Mouse (Mus musculus) CD4-positive helper T cell, adult 2 months (primary cell): ENCODE results near the gene Ikbip.

Experiments
- DNase-seq: peaks from one replicate; pipeline ENCODE4 v3.0.0-alpha.2; 2012; ENCODE audit warnings: low read depth, missing footprints, low spot score

The Ikbip gene

DNA sequence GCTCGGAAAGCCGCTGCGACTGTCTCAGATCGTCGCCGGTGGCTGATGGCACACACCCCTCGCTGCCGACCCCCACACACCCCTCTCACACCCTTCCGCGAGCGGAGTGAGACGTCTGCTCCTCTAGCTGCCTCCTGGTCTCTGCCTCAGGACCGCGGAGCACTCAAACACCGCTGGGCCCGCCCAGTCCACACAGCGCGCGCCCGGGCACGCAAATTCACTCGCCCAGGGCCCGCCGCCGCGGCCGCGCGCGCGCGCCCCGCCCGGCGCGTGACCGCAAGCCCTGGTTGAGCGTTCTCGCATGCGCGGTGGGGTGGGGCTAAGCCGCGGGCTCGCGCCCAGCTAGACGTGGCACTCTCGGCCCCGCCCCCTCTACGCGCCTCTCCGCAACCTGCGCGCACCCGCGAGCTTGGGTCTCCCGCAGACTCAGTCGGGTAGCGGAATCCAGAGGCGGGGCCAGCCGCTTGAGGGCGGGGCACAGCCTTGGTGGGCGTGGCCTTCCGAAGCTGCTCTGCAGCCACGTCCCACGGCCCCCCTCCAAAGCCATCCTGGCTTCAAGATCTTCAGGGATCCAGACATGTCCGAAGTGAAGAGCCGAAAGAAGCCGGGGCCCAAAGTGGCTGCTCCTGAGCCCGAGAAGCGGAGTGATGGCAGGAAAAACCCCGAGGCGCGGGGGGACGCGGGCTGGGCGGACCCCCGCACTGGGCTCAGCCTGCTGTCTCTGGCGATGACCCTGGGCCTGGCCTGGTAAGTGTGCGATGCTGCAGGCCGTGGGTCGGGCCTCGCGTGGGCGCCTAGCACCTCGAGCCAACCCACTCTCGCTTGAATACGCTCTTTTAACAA is at the start of gene Ikbip, which contains the start of gene Apaf1:
Gene Ikbip, plus strand, starts transcription at position 391 of the 843 bp plus-strand sequence.
Gene Apaf1, minus strand, starts transcription at position 221 of the 843 bp plus-strand sequence.
- peak; percentile 99 for DNase-seq

DNA sequence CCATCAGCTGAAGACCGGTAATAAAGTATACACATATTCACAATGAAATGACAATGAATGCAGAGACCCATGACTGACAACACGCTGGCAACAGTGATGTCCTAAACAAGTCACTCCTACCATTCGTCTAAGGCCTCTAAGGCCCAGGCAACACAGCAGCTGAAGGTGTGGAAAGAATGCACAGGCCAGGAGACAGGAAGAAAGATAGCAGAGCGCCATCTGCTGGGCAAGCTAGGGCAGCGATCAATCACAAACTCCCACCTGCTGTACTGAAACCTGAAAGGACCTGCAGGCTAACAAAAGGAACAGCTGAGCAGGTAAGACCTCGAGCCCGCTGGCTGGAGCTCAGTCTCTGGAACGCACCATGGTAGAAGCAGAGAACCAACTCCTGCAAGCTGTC is 48.8 kb upstream of the Ikbip start:
- DNase-seq: peak; percentile 57

DNA sequence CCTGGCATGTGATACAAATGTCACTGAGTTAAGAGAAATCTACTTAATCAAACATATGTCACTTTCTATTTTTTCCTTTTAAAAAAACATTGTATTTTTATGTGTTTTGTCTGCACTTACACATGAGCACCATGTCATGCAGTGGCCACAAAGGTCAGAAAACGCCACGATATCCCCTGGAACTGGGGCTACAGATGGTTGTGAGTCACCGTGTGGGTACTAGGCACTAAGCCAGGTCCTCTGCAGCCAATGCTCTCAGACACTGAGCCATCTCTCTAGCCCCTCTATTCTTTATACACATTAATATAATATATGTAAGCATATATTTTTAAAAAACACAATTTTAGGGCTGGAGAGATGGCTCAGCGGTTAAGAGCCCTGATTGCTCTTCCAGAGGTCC is 33.0 kb upstream of the Ikbip start:
- DNase-seq: no peak

DNA sequence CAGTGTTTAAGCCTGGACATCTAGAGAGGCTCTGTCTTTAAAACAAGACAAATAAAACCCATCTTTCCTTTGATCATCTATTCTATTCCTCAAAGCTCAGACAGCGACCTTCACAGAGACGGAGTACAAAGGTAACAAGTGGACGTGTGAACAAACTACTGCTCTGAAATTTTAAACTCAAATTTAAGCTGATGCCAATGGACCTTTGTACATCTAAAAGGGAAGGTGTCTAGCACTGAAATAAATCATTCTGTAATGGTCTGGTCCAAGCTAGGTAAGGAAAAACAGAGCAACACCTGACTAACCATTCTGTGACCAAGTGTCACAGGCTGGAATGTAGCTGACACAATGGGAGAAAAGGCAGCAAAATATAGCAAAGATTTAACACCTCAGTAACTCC is 31.6 kb upstream of the Ikbip start:
- DNase-seq: no peak

DNA sequence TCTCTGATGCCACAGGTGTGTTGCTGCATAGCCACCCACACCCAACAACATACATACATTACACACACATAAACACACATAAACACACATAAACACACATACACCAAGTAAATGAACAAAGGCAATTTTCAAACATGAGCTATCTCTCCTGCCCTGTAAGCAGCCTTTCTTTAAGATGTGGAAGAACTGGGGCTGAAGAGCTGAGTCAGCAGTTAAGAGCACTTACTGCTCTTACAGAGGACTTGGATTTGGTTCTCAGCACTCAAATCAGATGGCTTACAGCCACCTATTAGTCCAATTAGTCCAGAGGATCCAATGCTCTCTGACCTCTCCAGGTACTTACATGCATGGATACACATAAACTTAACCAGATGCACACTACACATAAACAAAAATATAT is 30.0 kb upstream of the Ikbip start:
- no peak for DNase-seq

DNA sequence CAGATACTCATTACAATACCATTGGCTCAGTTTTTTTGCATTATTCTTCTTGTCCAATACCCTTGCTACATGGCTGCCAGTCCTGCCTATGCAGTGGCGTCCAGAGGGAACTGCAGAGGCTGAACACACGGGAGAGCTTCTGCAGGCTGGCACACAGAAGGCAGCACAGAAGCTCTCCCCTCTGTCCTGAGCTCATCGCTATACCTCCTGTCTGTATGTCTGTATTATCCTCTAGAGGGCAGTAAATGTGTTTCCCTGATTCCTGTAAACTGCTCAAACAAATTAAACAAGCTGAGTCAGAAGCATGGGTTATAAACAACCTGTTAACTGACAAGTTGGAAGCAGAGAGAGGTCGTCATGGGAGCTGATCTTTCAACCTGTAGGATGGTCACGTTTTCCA is 22.0 kb upstream of the Ikbip start:
- peak; percentile 15 for DNase-seq

DNA sequence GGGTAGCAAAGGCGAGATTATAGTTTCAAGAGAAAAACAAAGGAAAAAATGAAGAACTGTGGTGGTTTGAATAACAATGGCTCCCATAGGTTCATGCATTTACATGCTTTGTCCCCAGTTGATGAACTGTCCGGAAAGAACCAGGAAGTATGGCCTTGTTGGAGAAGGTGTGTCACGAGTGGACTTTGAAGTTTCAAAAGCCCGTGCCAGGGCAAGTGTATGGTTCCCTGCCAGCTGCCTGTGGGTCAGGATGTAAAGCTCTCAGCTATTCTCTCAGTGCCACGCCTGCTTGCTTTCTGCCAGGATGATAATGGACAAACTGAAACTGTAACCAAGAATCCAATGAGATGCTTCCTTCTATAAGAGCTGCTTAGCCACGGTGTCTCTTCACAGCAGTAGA is 20.4 kb upstream of the Ikbip start:
- no peak for DNase-seq

DNA sequence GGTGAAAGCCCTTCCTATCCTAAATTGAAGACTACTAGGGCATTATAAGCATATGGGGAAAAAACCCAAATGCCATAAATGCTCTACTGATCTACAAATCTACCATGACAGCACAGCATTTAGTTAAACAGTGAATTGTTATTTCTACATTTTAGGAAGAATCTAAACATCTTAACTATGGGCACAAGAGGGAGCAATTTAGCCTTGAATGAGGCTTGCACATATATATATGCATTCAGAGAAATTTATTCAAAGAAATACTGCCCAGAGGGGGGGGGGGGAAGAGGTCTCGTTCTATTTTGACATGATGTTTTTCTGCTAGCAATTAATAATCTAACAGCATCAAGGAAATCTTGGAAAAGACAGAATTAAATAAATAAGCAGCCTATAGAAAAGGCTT is 11.0 kb upstream of the Ikbip start:
- DNase-seq: peak; percentile 57

DNA sequence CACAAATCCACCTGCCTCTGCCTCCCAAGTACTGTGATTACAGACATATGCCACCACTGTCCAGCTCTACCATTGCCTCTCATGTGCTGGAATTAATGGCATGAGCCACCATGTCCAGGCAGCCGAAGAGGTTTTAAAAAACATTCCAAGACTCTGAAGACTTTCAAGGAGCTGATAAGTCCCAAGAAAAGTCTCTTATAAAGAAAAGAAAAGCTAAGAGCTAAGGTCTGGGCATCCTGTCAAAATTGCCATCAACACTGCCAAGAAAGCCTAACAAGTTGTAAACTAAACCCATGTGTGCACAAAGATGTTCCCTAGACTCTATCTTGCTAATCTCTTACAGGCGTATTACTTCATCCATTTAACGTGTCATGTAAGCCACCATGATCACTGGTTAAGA is 9.4 kb upstream of the Ikbip start:
- no peak for DNase-seq

DNA sequence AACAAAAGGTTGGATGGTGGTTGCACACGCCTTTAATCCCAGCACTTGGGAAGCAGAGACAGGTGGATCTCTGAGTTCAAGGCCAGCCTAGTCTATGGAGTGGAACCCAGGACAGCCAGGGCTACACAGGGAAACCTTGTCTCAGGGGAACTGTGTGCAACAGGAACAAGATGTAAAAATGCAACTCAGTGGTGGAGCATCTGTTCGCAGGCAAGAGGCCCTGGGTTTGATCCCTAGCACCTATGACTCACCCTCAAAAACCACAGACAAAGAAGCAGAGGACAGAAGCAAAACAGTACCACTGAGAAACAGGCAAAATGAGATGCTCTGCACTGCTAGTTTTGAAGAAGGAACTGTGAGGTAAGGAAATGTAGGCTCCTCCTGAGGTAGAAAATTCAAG is 6.1 kb upstream of the Ikbip start:
- DNase-seq: peak; percentile 14

DNA sequence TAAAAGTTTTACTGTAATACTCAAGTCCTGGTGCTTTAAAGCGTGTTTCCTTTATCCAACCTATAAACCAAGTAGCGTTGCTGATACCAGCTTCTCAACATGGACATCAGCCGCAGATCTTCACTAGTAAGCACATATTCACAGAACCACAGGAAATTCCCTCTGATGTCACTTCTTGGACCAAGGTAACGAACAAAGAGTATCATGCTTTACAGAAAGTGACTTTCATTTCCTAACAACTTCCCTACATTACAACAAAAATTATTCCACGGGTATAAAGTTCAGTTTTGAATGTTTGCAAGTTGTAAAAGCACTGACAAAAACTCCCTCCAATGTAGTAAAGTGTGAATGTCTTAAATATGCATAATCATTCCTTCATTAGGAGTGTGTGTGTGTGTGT is 2.2 kb upstream of the Ikbip start:
- DNase-seq: peak; percentile 37

DNA sequence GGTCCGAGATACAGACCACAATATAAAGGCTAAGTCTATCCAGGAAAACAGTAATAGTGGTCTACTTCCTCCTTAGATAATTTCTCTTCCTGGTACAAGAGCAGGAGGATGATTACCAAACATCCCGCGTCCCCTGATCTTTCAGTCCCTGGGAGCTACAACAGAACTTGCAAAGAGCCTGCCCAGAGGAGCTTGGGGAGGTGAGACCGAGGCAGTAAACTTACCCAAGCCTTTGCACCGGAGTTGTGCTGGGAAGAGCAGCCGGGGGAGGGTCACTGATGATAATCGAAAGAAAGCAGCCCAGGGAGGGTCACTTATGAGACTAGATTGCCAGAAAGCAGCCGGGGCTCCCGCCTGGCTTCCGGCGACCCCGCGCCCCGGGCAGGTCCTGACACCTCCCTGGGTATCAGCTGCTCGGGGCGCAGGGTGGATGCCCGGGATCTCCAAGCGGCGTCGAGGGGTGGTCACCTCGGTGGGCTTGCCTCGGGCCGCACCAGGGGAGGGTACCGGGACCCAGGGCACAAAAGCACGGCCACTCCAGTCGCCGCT is 707 bp upstream of the Ikbip start:
- DNase-seq: no peak

DNA sequence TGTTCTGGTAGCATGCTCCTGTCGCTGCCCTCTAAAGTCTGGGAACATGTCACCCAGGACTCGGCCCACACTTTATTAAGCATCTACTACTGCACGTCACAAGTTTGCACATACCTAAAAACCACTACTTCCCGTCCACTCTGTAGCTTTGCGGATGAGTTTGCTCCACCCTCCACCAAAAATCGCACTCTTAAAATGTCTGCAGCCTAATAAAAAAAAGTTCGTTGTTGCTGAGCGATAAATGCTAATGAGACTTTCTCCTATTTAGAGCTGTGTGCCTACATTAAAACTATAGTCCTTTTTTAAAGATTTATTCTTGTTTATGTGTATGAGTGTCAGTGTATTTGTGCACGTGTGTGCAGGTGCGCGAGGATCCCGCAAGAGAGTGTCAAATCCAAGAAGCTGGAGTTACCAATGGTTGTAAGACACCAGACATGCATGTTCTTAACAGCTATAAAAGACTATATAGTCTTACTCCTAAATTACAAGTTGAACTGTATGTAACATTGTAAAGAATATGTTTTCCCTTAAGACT is 720 bp downstream of the Ikbip start:
- DNase-seq: no peak

DNA sequence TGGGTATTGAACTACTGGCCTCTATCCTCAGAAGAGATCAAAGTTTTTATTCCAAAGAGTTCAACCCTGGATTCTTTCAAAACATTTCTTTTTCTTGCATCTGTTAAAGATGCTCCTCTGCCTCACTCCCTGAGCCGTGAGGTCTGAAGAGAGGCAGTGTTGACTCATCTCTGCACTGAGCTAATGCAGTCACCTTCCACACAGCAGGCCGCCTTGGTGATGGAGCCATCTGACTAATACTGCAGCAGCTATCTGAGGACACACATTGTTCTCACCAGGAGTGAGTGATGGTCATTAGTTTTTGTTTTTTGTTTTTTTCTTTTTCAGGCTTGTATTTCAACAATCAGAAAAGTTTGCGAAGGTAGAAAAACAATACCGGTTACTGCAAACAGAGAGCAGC is 10.1 kb downstream of the Ikbip start:
- no peak for DNase-seq

DNA sequence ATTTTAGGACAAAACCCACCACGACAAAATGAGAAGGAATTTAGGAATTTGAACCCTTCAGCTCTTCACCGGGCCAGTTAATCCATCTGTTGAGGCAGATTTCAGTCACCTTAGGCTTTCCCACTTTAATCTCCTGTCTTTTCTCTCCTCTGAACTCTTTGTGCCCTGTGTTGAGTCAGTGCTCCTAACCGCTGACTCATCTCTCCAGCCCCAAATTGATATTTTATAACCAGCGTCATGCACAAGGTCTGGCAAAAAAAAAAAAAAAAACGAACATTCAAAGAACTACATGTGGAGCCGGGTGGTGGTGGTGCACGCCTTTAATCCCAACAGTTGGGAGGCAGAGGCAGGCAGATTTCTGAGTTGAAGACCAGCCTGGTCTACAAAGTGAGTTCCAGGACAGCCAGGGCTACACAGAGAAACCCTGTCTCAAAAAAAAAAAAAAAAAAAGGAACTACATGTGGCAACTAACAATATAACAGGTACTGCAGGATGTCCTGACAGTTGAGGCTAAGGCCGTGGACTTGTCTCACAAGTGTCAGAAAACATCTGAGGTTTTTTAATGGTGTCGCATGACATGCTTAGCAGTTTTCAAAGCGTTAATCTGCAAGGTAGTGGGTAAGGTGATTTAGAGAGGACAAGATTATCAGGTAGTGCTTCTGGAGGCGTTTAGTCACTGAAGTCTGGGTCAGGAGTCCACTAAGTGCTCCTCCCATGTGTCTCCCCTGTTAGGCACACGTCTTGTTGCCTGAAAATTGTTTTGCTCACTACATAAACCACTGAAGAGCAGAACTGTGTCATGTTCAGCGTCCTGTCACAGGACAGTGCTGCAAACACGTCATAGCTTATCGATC is 11.7 kb downstream of the Ikbip start:
- no peak for DNase-seq

DNA sequence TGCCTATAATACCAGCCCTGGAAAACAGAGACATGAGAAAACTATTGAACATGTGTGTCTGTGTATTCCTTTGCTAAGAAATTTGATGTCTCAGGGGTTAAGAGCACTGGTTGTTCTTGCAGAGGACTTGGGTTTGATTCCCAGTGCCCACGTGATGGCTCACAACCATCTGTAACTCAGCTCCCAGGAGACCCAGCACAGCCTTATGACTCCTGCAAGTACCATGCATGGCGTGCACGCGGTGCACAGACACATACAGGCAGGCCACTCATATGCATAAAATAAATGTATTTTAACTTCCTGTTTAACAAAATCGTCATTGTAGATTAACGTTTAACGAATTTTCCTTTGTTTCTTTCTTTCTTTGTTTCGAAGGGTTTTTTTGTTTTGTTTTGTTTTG is 15.3 kb downstream of the Ikbip start:
- DNase-seq: no peak

DNA sequence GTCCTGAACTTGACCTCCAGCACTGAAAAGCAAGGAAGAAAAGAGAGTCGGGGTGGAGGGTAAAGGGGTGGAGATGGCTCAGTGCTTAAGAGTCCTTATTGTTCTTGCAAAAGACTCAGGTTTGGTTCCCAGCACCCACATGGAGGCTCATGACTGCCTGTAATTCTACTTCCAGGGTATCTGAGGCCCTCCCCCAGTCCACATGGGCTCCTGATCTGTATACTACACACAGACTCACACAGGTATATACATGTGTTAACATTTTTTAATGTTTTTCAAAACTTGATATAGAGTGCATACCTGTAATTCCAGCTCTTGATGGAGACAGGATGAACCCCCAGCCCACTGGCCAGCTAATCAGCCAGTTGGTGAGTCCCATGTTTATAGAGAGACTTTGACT is 17.4 kb downstream of the Ikbip start:
- DNase-seq: no peak

DNA sequence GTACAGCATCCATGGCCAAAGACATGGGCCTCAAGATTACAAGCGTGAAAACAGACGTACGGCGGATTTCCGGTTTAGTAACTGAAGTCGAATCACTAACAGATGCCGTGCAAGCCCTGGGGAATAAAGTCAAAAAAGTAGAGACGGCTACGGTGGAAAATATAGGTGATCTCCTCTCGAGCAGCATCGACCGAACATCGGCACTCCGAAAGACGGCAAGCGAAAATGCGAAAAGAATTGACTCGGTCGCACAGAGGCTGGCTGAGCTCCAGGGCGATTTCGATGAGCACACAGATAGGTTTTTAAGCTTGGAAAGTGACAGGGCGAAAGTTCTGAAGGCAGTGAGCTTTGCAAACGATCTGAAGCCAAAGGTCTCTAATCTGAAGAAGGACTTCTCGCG is 19.2 kb downstream of the Ikbip start:
- DNase-seq: no peak

DNA sequence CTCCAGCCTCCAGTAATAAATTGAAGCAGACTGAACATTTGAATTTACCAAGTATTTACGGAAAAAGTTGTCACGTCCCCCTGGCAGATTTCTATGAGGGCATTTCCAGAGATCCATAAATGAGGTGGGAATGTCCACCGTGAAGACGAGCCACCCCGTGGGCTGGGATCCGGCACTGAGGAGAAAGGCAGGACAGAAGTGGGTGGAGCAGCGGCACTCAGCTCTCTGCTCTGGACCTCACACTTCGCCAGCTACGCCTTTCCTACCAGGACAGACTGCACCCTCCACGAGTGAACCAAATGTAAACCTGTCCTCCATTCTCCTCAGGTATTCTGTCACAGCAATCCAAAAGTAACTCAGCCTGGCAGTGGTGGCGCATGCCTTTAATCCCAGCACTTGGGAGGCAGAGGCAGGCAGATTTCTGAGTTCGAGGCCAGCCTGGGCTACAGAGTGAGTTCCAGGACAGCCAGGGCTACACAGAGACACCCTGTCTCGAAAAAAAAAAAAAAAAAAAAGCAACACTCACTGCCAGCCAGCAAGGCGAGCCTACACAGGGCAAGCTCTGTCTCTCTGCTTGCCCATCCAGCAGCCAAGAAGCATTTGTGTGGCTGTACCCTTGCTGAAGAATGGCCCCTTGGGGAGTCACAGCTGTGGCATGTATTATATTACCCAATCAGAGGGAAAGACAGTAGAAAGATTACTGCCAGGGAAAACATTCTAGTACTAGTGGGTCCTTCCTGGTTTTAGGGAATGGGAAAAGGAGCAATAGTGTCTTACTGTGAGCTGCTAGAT is 20.3 kb downstream of the Ikbip start:
- no peak for DNase-seq

DNA sequence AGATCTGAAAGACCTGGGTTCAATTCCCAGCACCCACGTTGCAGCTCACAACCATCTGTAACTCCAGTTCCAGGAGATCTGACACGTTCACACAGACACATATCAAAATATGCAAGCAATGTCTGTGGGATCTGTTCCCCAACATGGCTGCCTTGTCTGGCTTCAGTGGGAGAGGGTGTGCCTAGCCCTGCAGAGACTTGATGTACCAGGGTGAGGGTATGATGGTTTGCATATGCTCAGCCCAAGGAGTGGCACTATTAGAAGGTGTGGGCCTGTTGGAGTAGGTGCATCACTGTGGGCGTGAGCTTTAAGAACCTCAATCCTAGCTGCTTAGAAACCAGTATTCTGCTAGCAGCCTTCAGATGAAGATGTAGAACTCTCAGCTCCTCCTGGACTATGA is 23.2 kb downstream of the Ikbip start:
- no peak for DNase-seq

DNA sequence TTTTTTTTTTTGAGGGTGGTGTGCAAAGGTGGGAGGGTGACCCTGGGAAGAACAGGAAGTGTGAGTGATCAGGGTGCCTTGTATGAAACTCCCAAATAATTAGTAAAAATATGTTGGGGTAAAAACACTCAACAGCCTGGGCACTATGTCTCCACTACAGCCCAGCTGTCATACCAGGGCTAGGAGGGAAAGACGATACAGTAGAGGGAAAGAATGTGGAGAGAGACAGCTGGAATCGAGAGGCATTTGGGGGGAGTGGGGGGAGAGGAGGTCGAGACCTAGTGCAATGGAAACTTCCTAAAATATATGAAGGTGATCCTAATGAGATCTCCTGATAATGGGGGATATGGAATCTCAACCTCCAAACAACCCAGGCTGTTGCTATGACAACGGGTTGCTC is 27.1 kb downstream of the Ikbip start:
- DNase-seq: no peak
